Mouse (Mus musculus) retina, embryonic 14.5 days (tissue): ENCODE results near the gene Cldn10.

Experiments
- DNase-seq: peaks from one replicate; pipeline ENCODE4 v3.0.0-alpha.2; 2015; ENCODE audit warnings: low spot score

Gene Cldn10

GRCm38 (mm10) chr14:118829331-118830095 is 41.8 kb downstream of the Cldn10 start:
- DNase-seq, result no peak

GRCm38 (mm10) chr14:118831597-118831996 is 43.9 kb downstream of the Cldn10 start:
- DNase-seq, result no peak

- DNase-seq, result no peak
These were observed 45.5 kb downstream of the Cldn10 start for GRCm38 (mm10) chr14:118833241-118833640.

GRCm38 (mm10) chr14:118834313-118834712 is 46.6 kb downstream of the Cldn10 start:
- DNase-seq, result no peak

GRCm38 (mm10) chr14:118836145-118836544 is 48.4 kb downstream of the Cldn10 start:
- no peak for DNase-seq

GRCm38 (mm10) chr14:118836754-118837153 is 49.0 kb downstream of the Cldn10 start:
- DNase-seq, result no peak

- DNase-seq, result no peak
These were observed 50.9 kb downstream of the Cldn10 start for GRCm38 (mm10) chr14:118838556-118839120.

- no peak for DNase-seq
These were observed 51.7 kb downstream of the Cldn10 start for GRCm38 (mm10) chr14:118839416-118839815.

GRCm38 (mm10) chr14:118840027-118840426 is 52.3 kb downstream of the Cldn10 start:
- no peak for DNase-seq

GRCm38 (mm10) chr14:118842353-118842752 is 54.6 kb downstream of the Cldn10 start:
- no peak for DNase-seq

GRCm38 (mm10) chr14:118846834-118847233 is 59.1 kb downstream of the Cldn10 start:
- DNase-seq, result no peak

GRCm38 (mm10) chr14:118848171-118848570 is 60.5 kb downstream of the Cldn10 start:
- DNase-seq, result no peak

GRCm38 (mm10) chr14:118850011-118850695 is 62.4 kb downstream of the Cldn10 start:
- DNase-seq, result no peak

- no peak for DNase-seq
These were observed 63.0 kb downstream of the Cldn10 start for GRCm38 (mm10) chr14:118850696-118851035.

GRCm38 (mm10) chr14:118851496-118852107 is 63.9 kb downstream of the Cldn10 start:
- no peak for DNase-seq

GRCm38 (mm10) chr14:118854371-118855114 is 66.8 kb downstream of the Cldn10 start:
- DNase-seq, result peak; percentile 72

GRCm38 (mm10) chr14:118855141-118855800 is 67.6 kb downstream of the Cldn10 start:
- DNase-seq, result peak; percentile 55

- no peak for DNase-seq
These were observed 68.9 kb downstream of the Cldn10 start for GRCm38 (mm10) chr14:118856563-118856962.

GRCm38 (mm10) chr14:118858318-118858717 is 70.6 kb downstream of the Cldn10 start:
- no peak for DNase-seq

GRCm38 (mm10) chr14:118862253-118862652 is 74.5 kb downstream of the Cldn10 start:
- DNase-seq, result no peak

GRCm38 (mm10) chr14:118864905-118865304 is 77.2 kb downstream of the Cldn10 start:
- DNase-seq, result no peak
